In genomic region chr1:135443506-135443905, GRCm38 (mm10) we compare ENCODE assay signal across 28 mouse cellular contexts.
"Had no signal": no experiment of that assay in that cellular context is flagged by ENCODE, and none has a peak within 500 bp of the region (broad histone marks: within the 10 kb centered on the region; RNA-seq: fewer than 3 reads in every experiment).

No protein-coding gene starts in this region.

- H3K9me3 ChIP-seq: embryonic facial prominence, embryonic 10.5 days; embryonic facial prominence, embryonic 12.5 days; embryonic facial prominence, embryonic 13.5 days; embryonic facial prominence, embryonic 15.5 days; forebrain, embryonic 10.5 days; forebrain, embryonic 12.5 days; forebrain, embryonic 13.5 days; forebrain, embryonic 15.5 days had no signal

- H3K9ac ChIP-seq: embryonic facial prominence, embryonic 12.5 days; embryonic facial prominence, embryonic 13.5 days; embryonic facial prominence, embryonic 15.5 days; forebrain, embryonic 12.5 days; forebrain, embryonic 13.5 days; forebrain, embryonic 15.5 days; forebrain, postnatal 0 days had no signal

- H3K4me3 ChIP-seq: embryonic facial prominence, embryonic 10.5 days; embryonic facial prominence, embryonic 12.5 days; embryonic facial prominence, embryonic 13.5 days; embryonic facial prominence, embryonic 15.5 days; erythroblast, embryonic 14.5 days; forebrain, embryonic 10.5 days; forebrain, embryonic 12.5 days; forebrain, embryonic 13.5 days; forebrain, embryonic 15.5 days; gastrocnemius, adult 2 months; heart, adult 2 months had no signal

- ATAC-seq: forebrain, embryonic 13.5 days; forebrain, embryonic 14.5 days; forebrain, embryonic 15.5 days; forebrain, embryonic 16.5 days; forebrain, postnatal 0 days had no signal

- H3K27ac ChIP-seq: embryonic facial prominence, embryonic 10.5 days; embryonic facial prominence, embryonic 12.5 days; embryonic facial prominence, embryonic 13.5 days; embryonic facial prominence, embryonic 15.5 days; forebrain, embryonic 10.5 days; forebrain, embryonic 12.5 days; forebrain, embryonic 13.5 days; forebrain, embryonic 15.5 days; gastrocnemius, adult 2 months; heart, adult 2 months had no signal

- H3K4me1 ChIP-seq: embryonic facial prominence, embryonic 10.5 days; embryonic facial prominence, embryonic 12.5 days; embryonic facial prominence, embryonic 13.5 days; embryonic facial prominence, embryonic 15.5 days; forebrain, embryonic 10.5 days; forebrain, embryonic 12.5 days; forebrain, embryonic 13.5 days; forebrain, embryonic 15.5 days had no signal

- H3K4me2 ChIP-seq: embryonic facial prominence, embryonic 12.5 days; embryonic facial prominence, embryonic 13.5 days; embryonic facial prominence, embryonic 15.5 days; forebrain, embryonic 12.5 days; forebrain, embryonic 13.5 days; forebrain, embryonic 15.5 days had no signal

- H3K27me3 ChIP-seq: embryonic facial prominence, embryonic 12.5 days; embryonic facial prominence, embryonic 13.5 days; embryonic facial prominence, embryonic 15.5 days; forebrain, embryonic 12.5 days; forebrain, embryonic 13.5 days; forebrain, embryonic 15.5 days had no signal

- DNase-seq: cerebellum, adult 2 months; cerebellum, adult 8-10 months; cerebellum, adult 9-10 months; cerebellum, adult 9-11 months; cerebellum, postnatal 10 days; cerebellum, postnatal 14 days; cerebellum, postnatal 25 days; cerebellum, postnatal 36 days; embryo, embryonic 11 days; forebrain, postnatal 0 days; gastrocnemius, postnatal 10 days; gastrocnemius, postnatal 14 days; gastrocnemius, postnatal 25 days; gastrocnemius, postnatal 36 days; heart, adult 18-20 months; heart, adult 2 months had no signal
